Comparison of ENCODE assay signal across 18 mouse cellular contexts in genomic region chr2:11654990-11655931, GRCm38 (mm10). TPM values are rescaled to one million over a fixed set of nuclear protein-coding genes. Genes with fewer than 3 reads are reported as not detected.
DNase-seq lines count a peak whose midpoint lies in the region; ATAC-seq and TF ChIP-seq lines count a peak whose summit lies in the region.
"Had no signal": no experiment of that assay in that cellular context is flagged by ENCODE, and none has a peak within 500 bp of the region (broad histone marks: within the 10 kb centered on the region; RNA-seq: fewer than 3 reads in every experiment).

No protein-coding gene starts in this region.

- H3K36me3 ChIP-seq in hindbrain, postnatal 0 days (ENCODE audit: insufficient read depth, low read length) = no peaks in the 10 kb centered on the region
- H3K36me3 ChIP-seq: embryonic facial prominence, embryonic 15.5 days; midbrain, embryonic 12.5 days; neural tube, embryonic 15.5 days had no signal

- no peak overlapping the region for H3K9ac ChIP-seq in hindbrain, postnatal 0 days (replicated peaks; ENCODE audit: low read length)
- H3K9ac ChIP-seq: embryonic facial prominence, embryonic 15.5 days; midbrain, embryonic 12.5 days; neural tube, embryonic 15.5 days had no signal

- H3K4me3 ChIP-seq in hindbrain, postnatal 0 days (ENCODE audit: low read length) = no peak overlapping the region
- H3K4me3 ChIP-seq: embryonic facial prominence, embryonic 15.5 days; midbrain, embryonic 12.5 days; neural tube, embryonic 15.5 days had no signal

- H3K27me3 ChIP-seq in hindbrain, postnatal 0 days (ENCODE audit: insufficient read depth, low read length) = no peaks in the 10 kb centered on the region
- H3K27me3 ChIP-seq: embryonic facial prominence, embryonic 15.5 days; midbrain, embryonic 12.5 days; neural tube, embryonic 15.5 days had no signal

- ATAC-seq in hindbrain, postnatal 0 days = no peak
- ATAC-seq: intestine, embryonic 16.5 days had no signal

- no peaks in the 10 kb centered on the region for H3K9me3 ChIP-seq in hindbrain, postnatal 0 days (ENCODE audit: low read length)
- H3K9me3 ChIP-seq: embryonic facial prominence, embryonic 15.5 days; midbrain, embryonic 12.5 days; neural tube, embryonic 15.5 days had no signal

- H3K4me1 ChIP-seq in hindbrain, postnatal 0 days (ENCODE audit: insufficient read depth, low read length) = no peaks in the 10 kb centered on the region
- H3K4me1 ChIP-seq: embryonic facial prominence, embryonic 15.5 days; midbrain, embryonic 12.5 days; neural tube, embryonic 15.5 days had no signal

- H3K27ac ChIP-seq in hindbrain, postnatal 0 days = no peak overlapping the region
- H3K27ac ChIP-seq: embryonic facial prominence, embryonic 15.5 days; midbrain, embryonic 12.5 days; neural tube, embryonic 15.5 days had no signal

- no peak overlapping the region for H3K4me2 ChIP-seq in hindbrain, postnatal 0 days (ENCODE audit: low read depth, low read length)
- H3K4me2 ChIP-seq: embryonic facial prominence, embryonic 15.5 days; midbrain, embryonic 12.5 days; neural tube, embryonic 15.5 days had no signal

- intact Hi-C loops in left cerebral cortex, postnatal 4 days (cut with DNase I) = no loop called here
- intact Hi-C loops in left cerebral cortex, postnatal 14 days (cut with DNase I) = no loop called here

- WGBS in hindbrain, postnatal 0 days = 66% methylated on average over 9 of the region's 9 CpGs

- peak; percentile 41 for DNase-seq in left cerebral cortex, adult 11 months (ENCODE audit: low spot score)
- DNase-seq in left cerebral cortex, postnatal 4 days = no peak
- DNase-seq in CD4-positive helper T cell, adult 2 months (ENCODE audit: low read depth, low spot score) = peak; percentile 75
- peak; percentile 66 for DNase-seq in brain, adult 2 months (ENCODE audit: low read depth, low spot score)
- peak; percentile 52 to 84 for DNase-seq in left cerebral cortex, postnatal 14 days (ENCODE audit: low spot score in 2 of 2)
- DNase-seq in ovary, postnatal 14 days (ENCODE audit: low spot score) = no peak
- no peak for DNase-seq in hindbrain, postnatal 0 days (ENCODE audit: low spot score)
- no peak for DNase-seq in kidney, adult 9 months
- DNase-seq: cerebellum, adult 11-12 months; gastrocnemius, postnatal 25 days had no signal

- TF ChIP-seq CTCF in hindbrain, postnatal 0 days (IDR thresholded peaks at IDR 0.05; ENCODE audit: low read depth) = no peak

RNA-seq across cellular contexts. Expression of gene Il2ra, which starts 12.7 kb away (rescaled TPM):
- total RNA-seq in left cerebral cortex, postnatal 4 days (2021) = not detected
- total RNA-seq in left cerebral cortex, postnatal 14 days (2021) = under 1 TPM; 0.11 to 0.13 TPM
- total RNA-seq in hindbrain, postnatal 0 days (2014; rRNA removed) = 0.04 TPM in 1 of 2 replicates, not detected in the other
- 0.04 and 0.05 TPM in 2 replicates for polyA plus RNA-seq in hindbrain, postnatal 0 days (2015; fragmentation: Nextera tagmentation; extraction: Ambion mirVana)
- polyA plus RNA-seq: embryonic facial prominence, embryonic 15.5 days; liver, embryonic 16.5 days; neural tube, embryonic 15.5 days had no signal

RNA-seq across cellular contexts. Expression of gene Gm17490, which starts 29.2 kb away (rescaled TPM):
- not detected for total RNA-seq in left cerebral cortex, postnatal 4 days (2021)
- total RNA-seq in left cerebral cortex, postnatal 14 days (2021) = not detected
- not detected in 2 replicates for total RNA-seq in hindbrain, postnatal 0 days (2014; rRNA removed)
- not detected in 2 replicates for polyA plus RNA-seq in hindbrain, postnatal 0 days (2015; fragmentation: Nextera tagmentation; extraction: Ambion mirVana)
- total RNA-seq: gastrocnemius, postnatal 25 days; left cerebral cortex, postnatal 36 days had no signal
- polyA plus RNA-seq: embryonic facial prominence, embryonic 15.5 days; heart, embryonic 16.5 days; intestine, embryonic 16.5 days; liver, embryonic 16.5 days; midbrain, embryonic 12.5 days; neural tube, embryonic 15.5 days; small intestine, adult 2 months had no signal

RNA-seq across cellular contexts. Expression of gene Il15ra, which starts 49.8 kb away (rescaled TPM):
- total RNA-seq in left cerebral cortex, postnatal 4 days (2021) = 1 to 10 TPM; 2.0 to 2.2 TPM
- total RNA-seq in left cerebral cortex, postnatal 14 days (2021) = 1 to 10 TPM; 3.8 to 6.9 TPM
- total RNA-seq in hindbrain, postnatal 0 days (2014; rRNA removed) = 0.47 and 1.1 TPM in 2 replicates
- 2.0 and 2.5 TPM in 2 replicates for polyA plus RNA-seq in hindbrain, postnatal 0 days (2015; fragmentation: Nextera tagmentation; extraction: Ambion mirVana)

RNA-seq across cellular contexts. Expression of gene Rbm17, which starts 51.3 kb away (rescaled TPM):
- total RNA-seq in left cerebral cortex, postnatal 4 days (2021) = 100 to 1,000 TPM; 126 to 135 TPM
- 10 to 100 TPM; 81.9 to 87.6 TPM for total RNA-seq in left cerebral cortex, postnatal 14 days (2021)
- 57.3 and 59.5 TPM in 2 replicates for total RNA-seq in hindbrain, postnatal 0 days (2014; rRNA removed)
- 127 and 128 TPM in 2 replicates for polyA plus RNA-seq in hindbrain, postnatal 0 days (2015; fragmentation: Nextera tagmentation; extraction: Ambion mirVana)

Comparison
In these comparisons a context has a peak if more than half of its experiments do, and no peak if none do; other contexts are left out.
1. DNase-seq: peak in left cerebral cortex, adult 11 months (single experiment), CD4-positive helper T cell, adult 2 months (single experiment), brain, adult 2 months (single experiment) and left cerebral cortex, postnatal 14 days (2 of 2); none in left cerebral cortex, postnatal 4 days (single experiment), ovary, postnatal 14 days (single experiment), hindbrain, postnatal 0 days (single experiment) and kidney, adult 9 months (single experiment).